ENCODE assay signal across 17 mouse cellular contexts in the genomic region with DNA sequence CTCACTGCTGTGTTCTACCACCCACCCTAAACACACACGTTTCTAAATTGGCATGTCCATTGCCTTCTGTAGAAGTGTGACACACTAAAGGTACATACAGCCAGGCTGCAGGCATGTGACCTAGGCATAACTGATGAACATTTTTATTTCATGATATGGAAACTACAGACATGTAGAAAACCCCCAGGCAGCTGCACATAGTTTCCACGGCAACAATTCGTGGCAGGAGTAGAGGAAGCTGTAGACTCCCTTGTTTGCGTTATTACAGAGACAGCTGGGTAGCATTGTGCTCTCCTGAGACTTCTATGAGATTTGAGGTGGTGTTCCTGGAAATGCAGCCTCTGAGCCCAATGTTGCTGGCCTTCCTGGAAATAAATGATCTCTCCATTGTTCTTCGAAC. TPM values are rescaled to one million over a fixed set of nuclear protein-coding genes. Genes with fewer than 3 reads are reported as not detected.
DNase-seq lines count a peak whose midpoint lies in the region; ATAC-seq and TF ChIP-seq lines count a peak whose summit lies in the region.
"Had no signal": no experiment of that assay in that cellular context is flagged by ENCODE, and none has a peak within 500 bp of the region (broad histone marks: within the 10 kb centered on the region; RNA-seq: fewer than 3 reads in every experiment).

No protein-coding gene starts in this region.

- H3K27me3 ChIP-seq in hindbrain, embryonic 14.5 days (ENCODE audit: control insufficient read depth, insufficient read depth, low read length), result no peaks in the 10 kb centered on the region
- H3K27me3 ChIP-seq in hindbrain, embryonic 10.5 days (ENCODE audit: insufficient read depth, poor library complexity, severe bottlenecking), result no peaks in the 10 kb centered on the region
- H3K27me3 ChIP-seq in forebrain, postnatal 0 days (ENCODE audit: insufficient read depth, low read length), result no peaks in the 10 kb centered on the region

- TF ChIP-seq POLR2A in olfactory bulb, adult 2 months (IDR thresholded peaks at IDR 0.05; ENCODE audit: insufficient read depth, low read depth, low read length), result no peak

- H3K27ac ChIP-seq in hindbrain, embryonic 14.5 days, result no peak overlapping the region
- H3K27ac ChIP-seq in hindbrain, embryonic 10.5 days, result no peak overlapping the region
- peak overlapping the region; percentile 21; the same call in 1 of the 2 replicates for H3K27ac ChIP-seq in forebrain, postnatal 0 days (ENCODE audit: low read depth, low read length)
- H3K27ac ChIP-seq in olfactory bulb, adult 2 months (ENCODE audit: insufficient read depth, low read depth, low read length), result peak overlapping the region; percentile 83
- H3K27ac ChIP-seq: heart, adult 2 months had no signal

- H3K4me2 ChIP-seq in hindbrain, embryonic 14.5 days (replicated peaks), result no peak overlapping the region
- H3K4me2 ChIP-seq in forebrain, postnatal 0 days (ENCODE audit: low read depth), result no peak overlapping the region

- H3K36me3 ChIP-seq in hindbrain, embryonic 14.5 days (replicated peaks; ENCODE audit: control insufficient read depth, insufficient read depth), result no peaks in the 10 kb centered on the region
- no peaks in the 10 kb centered on the region for H3K36me3 ChIP-seq in hindbrain, embryonic 10.5 days
- H3K36me3 ChIP-seq in forebrain, postnatal 0 days (ENCODE audit: insufficient read depth), result no peaks in the 10 kb centered on the region; the same call in 1 of the 2 replicates

- no peak overlapping the region for H3K4me3 ChIP-seq in hindbrain, embryonic 14.5 days (replicated peaks; ENCODE audit: low read length)
- no peak overlapping the region for H3K4me3 ChIP-seq in hindbrain, embryonic 10.5 days
- H3K4me3 ChIP-seq in forebrain, postnatal 0 days (ENCODE audit: low read depth, low read length), result no peak overlapping the region
- H3K4me3 ChIP-seq in olfactory bulb, adult 2 months (ENCODE audit: insufficient read depth, low read depth, low read length), result no peak overlapping the region
- H3K4me3 ChIP-seq: heart, adult 2 months had no signal

- H3K9me3 ChIP-seq in hindbrain, embryonic 14.5 days (ENCODE audit: control insufficient read depth, low read length), result no peaks in the 10 kb centered on the region
- H3K9me3 ChIP-seq in hindbrain, embryonic 10.5 days, result no peaks in the 10 kb centered on the region
- no peaks in the 10 kb centered on the region for H3K9me3 ChIP-seq in forebrain, postnatal 0 days (ENCODE audit: low read length)

- H3K9ac ChIP-seq in hindbrain, embryonic 14.5 days, result no peak overlapping the region
- no peak overlapping the region for H3K9ac ChIP-seq in forebrain, postnatal 0 days

- peaks cover 6% of the 10 kb centered on the region for H3K4me1 ChIP-seq in hindbrain, embryonic 14.5 days (replicated peaks; ENCODE audit: control insufficient read depth, insufficient read depth, low read length)
- H3K4me1 ChIP-seq in hindbrain, embryonic 10.5 days (replicated peaks), result no peaks in the 10 kb centered on the region
- no peaks in the 10 kb centered on the region for H3K4me1 ChIP-seq in forebrain, postnatal 0 days (ENCODE audit: insufficient read depth)
- H3K4me1 ChIP-seq in olfactory bulb, adult 2 months (ENCODE audit: control insufficient read depth, insufficient read depth, low read length), result peaks cover 3% of the 10 kb centered on the region; the same call in 1 of the 2 replicates

- no peak for TF ChIP-seq CTCF in forebrain, postnatal 0 days (IDR thresholded peaks at IDR 0.05; ENCODE audit: low read depth)
- TF ChIP-seq CTCF in olfactory bulb, adult 2 months (IDR thresholded peaks at IDR 0.05; ENCODE audit: insufficient read depth, low read depth, low read length), result no peak

- ATAC-seq in hindbrain, embryonic 14.5 days (ENCODE audit: low FRiP score), result peak; percentile 52; the same call in 1 of the 2 replicates
- peak; percentile 86 for ATAC-seq in forebrain, postnatal 0 days
- ATAC-seq in megakaryocyte, adult 5-6 weeks (ENCODE audit: poor library complexity, severe bottlenecking), result no peak
- ATAC-seq: lung, postnatal 0 days had no signal

- 60% methylated on average over 5 of the region's 5 CpGs for WGBS in hindbrain, embryonic 14.5 days
- 79% methylated on average over 5 of the region's 5 CpGs for WGBS in hindbrain, embryonic 10.5 days
- WGBS in forebrain, postnatal 0 days, result 56% methylated on average over 5 of the region's 5 CpGs
- 34% methylated on average over 5 of the region's 5 CpGs for WGBS in olfactory bulb, adult 2 months

- DNase-seq in hindbrain, embryonic 14.5 days (ENCODE audit: low spot score), result no peak
- DNase-seq in hindbrain, embryonic 10.5 days (ENCODE audit: low spot score), result no peak
- peak; percentile 69 for DNase-seq in CD4-positive, CD25-positive, alpha-beta regulatory T cell, adult 2 months (ENCODE audit: low read depth, low spot score)
- peak; percentile 50 for DNase-seq in forebrain, postnatal 0 days
- DNase-seq in cerebellum, postnatal 25 days, result no peak
- DNase-seq in layer of hippocampus, adult 11-12 months (ENCODE audit: low spot score), result no peak
- DNase-seq: adrenal gland, postnatal 25 days; cerebellum, adult 2 months; heart, adult 2 months; heart, postnatal 14 days; kidney, adult 2 months; layer of hippocampus, postnatal 36 days; liver had no signal

RNA-seq across cellular contexts. Expression of gene Stambpl1, which starts 24.9 kb away (rescaled TPM):
- polyA plus RNA-seq in hindbrain, embryonic 14.5 days (2014; fragmentation: Nextera tagmentation; extraction: Ambion mirVana), result 18.6 and 26.9 TPM in 2 replicates
- 2.9 and 3.7 TPM in 2 replicates for polyA plus RNA-seq in hindbrain, embryonic 10.5 days (2016; fragmentation: Nextera tagmentation; extraction: Ambion mirVana)
- 22.8 and 23.6 TPM in 2 replicates for total RNA-seq in forebrain, postnatal 0 days (2014; rRNA removed)
- polyA plus RNA-seq in forebrain, postnatal 0 days (2015; fragmentation: Nextera tagmentation; extraction: Ambion mirVana), result 11.0 and 17.7 TPM in 2 replicates
- not detected in 2 replicates for polyA plus RNA-seq in olfactory bulb, adult 2 months (2012; ENCODE audit: insufficient read depth, insufficient read length, low replicate concordance, missing spikeins)
- total RNA-seq in megakaryocyte, adult 5-6 weeks (2015), result 29.4 and 32.4 TPM in 2 replicates
- total RNA-seq in megakaryocyte, adult 5-6 weeks (2017), result 22.0 and 24.0 TPM in 2 replicates

RNA-seq across cellular contexts. Expression of gene Acta2, which starts 38.4 kb away (rescaled TPM):
- polyA plus RNA-seq in hindbrain, embryonic 14.5 days (2014; fragmentation: Nextera tagmentation; extraction: Ambion mirVana), result 19.5 and 22.2 TPM in 2 replicates
- 22.6 and 31.1 TPM in 2 replicates for polyA plus RNA-seq in hindbrain, embryonic 10.5 days (2016; fragmentation: Nextera tagmentation; extraction: Ambion mirVana)
- 3.8 and 11.1 TPM in 2 replicates for total RNA-seq in forebrain, postnatal 0 days (2014; rRNA removed)
- 6.0 and 8.5 TPM in 2 replicates for polyA plus RNA-seq in forebrain, postnatal 0 days (2015; fragmentation: Nextera tagmentation; extraction: Ambion mirVana)
- polyA plus RNA-seq in olfactory bulb, adult 2 months (2012; ENCODE audit: insufficient read depth, insufficient read length, low replicate concordance, missing spikeins), result not detected in 2 replicates
- total RNA-seq in megakaryocyte, adult 5-6 weeks (2015), result 5.4 and 6.4 TPM in 2 replicates
- total RNA-seq in megakaryocyte, adult 5-6 weeks (2017), result 3.7 and 4.7 TPM in 2 replicates
- total RNA-seq: monocyte, adult 5-6 weeks had no signal

RNA-seq across cellular contexts. Expression of gene Ankrd22, which starts 51.1 kb away (rescaled TPM):
- not detected in 2 replicates for polyA plus RNA-seq in hindbrain, embryonic 14.5 days (2014; fragmentation: Nextera tagmentation; extraction: Ambion mirVana)
- not detected in 2 replicates for polyA plus RNA-seq in hindbrain, embryonic 10.5 days (2016; fragmentation: Nextera tagmentation; extraction: Ambion mirVana)
- not detected in 2 replicates for total RNA-seq in forebrain, postnatal 0 days (2014; rRNA removed)
- not detected in 2 replicates for polyA plus RNA-seq in forebrain, postnatal 0 days (2015; fragmentation: Nextera tagmentation; extraction: Ambion mirVana)
- polyA plus RNA-seq in olfactory bulb, adult 2 months (2012; ENCODE audit: insufficient read depth, insufficient read length, low replicate concordance, missing spikeins), result not detected in 2 replicates
- total RNA-seq in megakaryocyte, adult 5-6 weeks (2015), result 23.3 and 30.5 TPM in 2 replicates
- 14.3 and 24.6 TPM in 2 replicates for total RNA-seq in megakaryocyte, adult 5-6 weeks (2017)
- total RNA-seq: adrenal gland, postnatal 25 days; heart, adult 2 months; heart, postnatal 14 days; layer of hippocampus, postnatal 36 days; monocyte, adult 5-6 weeks had no signal
- polyA plus RNA-seq: kidney, adult 2 months had no signal

Comparison
In these comparisons a context has a peak if more than half of its experiments do, and no peak if none do; other contexts are left out.
1. DNase-seq: peak in CD4-positive, CD25-positive, alpha-beta regulatory T cell, adult 2 months (single experiment) and forebrain, postnatal 0 days (single experiment); none in hindbrain, embryonic 14.5 days (single experiment), hindbrain, embryonic 10.5 days (single experiment), cerebellum, postnatal 25 days (0 of 2) and layer of hippocampus, adult 11-12 months (single experiment).
2. H3K27ac ChIP-seq: peak in forebrain, postnatal 0 days (single experiment) and olfactory bulb, adult 2 months (single experiment); none in hindbrain, embryonic 14.5 days (single experiment) and hindbrain, embryonic 10.5 days (single experiment).